Mouse (Mus musculus): ENCODE measurements around the gene Aurkb. TPM values are rescaled to one million over a fixed set of nuclear protein-coding genes. Genes with fewer than 3 reads are reported as not detected.

Gene Aurkb
- polyA plus RNA-seq, 1 experiment from 2014 or later, result 142 TPM

DNA sequence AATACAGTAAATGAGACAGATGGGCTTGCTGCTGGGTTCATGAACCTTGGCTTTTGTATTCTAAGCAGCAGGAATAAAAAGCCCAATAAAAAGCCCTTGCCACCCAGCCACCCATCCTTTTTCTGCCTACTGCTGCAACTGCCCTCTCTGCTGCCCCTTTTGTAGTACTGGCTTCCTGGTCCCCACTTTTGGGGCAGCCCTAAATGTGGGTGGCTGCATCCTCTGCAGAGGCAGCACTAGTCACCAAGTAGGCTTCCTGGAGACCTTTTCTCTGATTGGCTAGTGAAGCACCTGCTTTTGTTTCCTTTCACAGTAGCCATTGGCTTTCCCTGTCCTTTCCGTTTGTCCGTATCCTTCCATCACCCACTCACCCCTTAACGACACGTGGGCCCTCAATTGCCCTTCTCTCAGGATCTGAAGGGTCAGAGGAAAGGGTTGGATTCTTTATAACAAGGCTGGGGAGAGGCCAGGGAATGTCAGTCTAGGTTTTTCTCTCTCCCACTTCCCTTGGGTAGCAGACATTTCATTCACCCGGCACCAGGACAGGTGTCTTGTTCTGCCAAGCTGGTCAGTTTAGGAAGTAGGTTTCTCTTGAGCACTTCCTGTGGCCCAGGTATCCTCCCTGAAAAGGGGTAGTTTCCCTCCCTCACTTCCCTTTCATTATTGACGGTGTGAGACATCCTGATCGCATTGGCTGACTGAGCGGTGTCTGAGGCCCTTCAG, 52.8 kb downstream of the Aurkb start:
- Histone ChIP-seq H3K27me3 (replicated peaks) (no peaks in the 10 kb centered on the region), H3K4me1 (peaks cover 73% of the 10 kb centered on the region), H3K27ac (peak overlapping the region; percentile 91), H3K9ac (peak overlapping the region; percentile 61), H3K36me3 (peaks cover 28% of the 10 kb centered on the region), H3K4me2 (peak overlapping the region; percentile 89), H3K4me3 (peak overlapping the region; percentile 64), H3K9me3 (replicated peaks) (no peaks in the 10 kb centered on the region)
- ATAC-seq, result no peak
- WGBS (ENCODE audit: insufficient replicate concordance), result 27% methylated on average over 8 of the region's 8 CpGs

DNA sequence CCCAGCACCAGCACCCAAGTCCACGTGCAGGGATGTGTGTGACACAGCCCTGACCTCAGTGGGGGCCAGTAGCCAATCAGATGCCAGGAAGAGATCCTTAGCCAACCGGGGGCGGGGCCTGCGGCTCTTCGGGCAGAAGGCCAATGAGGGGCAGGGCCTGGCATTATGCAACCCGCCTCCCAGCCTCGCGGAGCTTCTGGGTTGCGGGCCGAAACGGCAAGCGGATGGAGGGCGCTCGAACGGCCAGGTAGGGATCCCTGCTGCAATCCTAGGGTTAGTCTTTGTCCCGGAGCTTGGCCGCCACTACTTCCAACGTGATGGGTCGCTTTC, 53.3 kb downstream of the Aurkb start:
- Histone ChIP-seq H3K27me3 (replicated peaks) (no peaks in the 10 kb centered on the region), H3K9ac (peak overlapping the region; percentile 77), H3K27ac (peak overlapping the region; percentile 91), H3K9me3 (replicated peaks) (no peaks in the 10 kb centered on the region), H3K4me1 (peaks cover 71% of the 10 kb centered on the region), H3K4me3 (peak overlapping the region; percentile 64), H3K36me3 (peaks cover 33% of the 10 kb centered on the region), H3K4me2 (peak overlapping the region; percentile 89)
- under 1% methylated on average over 19 of the region's 19 CpGs for whole genome bisulfite sequencing (ENCODE audit: insufficient replicate concordance)
- peak; percentile 57 for ATAC-seq

DNA sequence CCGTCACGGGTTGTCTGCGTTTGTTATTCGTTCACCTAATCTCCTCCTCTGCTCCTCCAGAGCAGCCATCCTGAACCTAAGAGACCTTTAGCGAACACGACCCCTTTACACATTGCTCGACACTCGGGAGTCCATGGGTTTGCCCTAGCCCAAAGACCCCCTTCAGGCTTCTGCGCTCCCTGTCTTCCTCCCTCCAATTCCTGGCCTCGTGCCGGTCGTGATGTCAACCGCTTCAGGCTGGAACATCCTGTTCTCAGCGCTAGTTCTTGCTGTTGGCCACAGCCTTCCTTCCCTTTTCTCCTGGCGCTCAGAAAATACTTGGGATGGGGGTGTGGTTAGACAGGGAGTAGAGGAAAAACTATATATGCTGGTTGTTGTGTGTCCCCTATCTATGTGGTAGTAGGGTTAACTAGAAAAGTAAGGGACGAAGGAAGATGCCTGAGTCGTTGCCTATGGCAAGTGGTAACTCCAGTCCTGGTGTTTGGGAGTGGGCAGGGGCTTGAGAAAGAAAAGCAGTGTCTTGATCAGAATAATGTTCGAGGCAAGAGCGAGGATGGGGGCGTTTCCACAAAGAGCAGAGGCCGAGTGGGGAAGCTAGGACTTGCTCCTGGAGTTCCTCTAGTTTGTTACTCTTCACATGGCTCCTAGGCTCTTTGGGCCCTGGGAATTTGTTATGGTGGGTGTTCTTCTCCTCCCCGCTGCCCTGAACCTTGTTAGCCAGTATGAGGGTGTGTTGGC, 53.9 kb downstream of the Aurkb start:
- H3K27ac ChIP-seq, result peak overlapping the region; percentile 91

DNA sequence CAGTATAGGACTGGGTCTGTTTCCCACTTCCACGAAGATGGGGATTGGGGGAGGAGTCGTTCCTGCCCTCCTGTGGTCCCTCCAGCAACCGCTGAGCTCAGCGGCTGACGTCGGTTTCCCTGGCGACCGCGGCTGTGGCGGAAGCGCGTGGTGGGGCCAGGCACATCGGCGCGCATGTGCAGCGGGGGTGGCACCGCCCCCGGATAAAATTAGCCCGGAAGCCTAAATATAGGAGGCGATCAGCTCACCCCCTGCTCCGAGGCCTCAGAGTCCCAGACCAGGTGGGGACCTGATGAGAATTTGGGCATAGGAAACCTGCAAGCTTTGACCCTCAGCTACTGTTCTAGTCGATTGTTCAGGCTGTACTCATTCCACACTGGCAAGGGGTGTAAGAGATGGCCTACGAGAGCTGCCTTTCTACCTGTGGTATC, 54.5 kb downstream of the Aurkb start:
- H3K4me2 ChIP-seq, result peak overlapping the region; percentile 89
- H3K27ac ChIP-seq, result peak overlapping the region; percentile 91
- no peaks in the 10 kb centered on the region for H3K9me3 ChIP-seq (replicated peaks)
- H3K36me3 ChIP-seq, result peaks cover 45% of the 10 kb centered on the region
- H3K4me3 ChIP-seq, result peak overlapping the region; percentile 64
- peak; percentile 41 for ATAC-seq
- H3K4me1 ChIP-seq, result peaks cover 61% of the 10 kb centered on the region
- no peaks in the 10 kb centered on the region for H3K27me3 ChIP-seq (replicated peaks)
- H3K9ac ChIP-seq, result peak overlapping the region; percentile 77
- WGBS (ENCODE audit: insufficient replicate concordance), result 2% methylated on average over 23 of the region's 23 CpGs

More for the DNA sequence above, 53.9 kb downstream of the Aurkb start:
- Histone ChIP-seq H3K9ac (peak overlapping the region; percentile 77), H3K4me3 (peak overlapping the region; percentile 64), H3K27me3 (replicated peaks) (no peaks in the 10 kb centered on the region), H3K4me2 (peak overlapping the region; percentile 89), H3K4me1 (peaks cover 65% of the 10 kb centered on the region), H3K36me3 (peaks cover 39% of the 10 kb centered on the region), H3K9me3 (replicated peaks) (no peaks in the 10 kb centered on the region)
- ATAC-seq, result no peak
- under 1% methylated on average over 22 of the region's 22 CpGs for WGBS (ENCODE audit: insufficient replicate concordance)

DNA sequence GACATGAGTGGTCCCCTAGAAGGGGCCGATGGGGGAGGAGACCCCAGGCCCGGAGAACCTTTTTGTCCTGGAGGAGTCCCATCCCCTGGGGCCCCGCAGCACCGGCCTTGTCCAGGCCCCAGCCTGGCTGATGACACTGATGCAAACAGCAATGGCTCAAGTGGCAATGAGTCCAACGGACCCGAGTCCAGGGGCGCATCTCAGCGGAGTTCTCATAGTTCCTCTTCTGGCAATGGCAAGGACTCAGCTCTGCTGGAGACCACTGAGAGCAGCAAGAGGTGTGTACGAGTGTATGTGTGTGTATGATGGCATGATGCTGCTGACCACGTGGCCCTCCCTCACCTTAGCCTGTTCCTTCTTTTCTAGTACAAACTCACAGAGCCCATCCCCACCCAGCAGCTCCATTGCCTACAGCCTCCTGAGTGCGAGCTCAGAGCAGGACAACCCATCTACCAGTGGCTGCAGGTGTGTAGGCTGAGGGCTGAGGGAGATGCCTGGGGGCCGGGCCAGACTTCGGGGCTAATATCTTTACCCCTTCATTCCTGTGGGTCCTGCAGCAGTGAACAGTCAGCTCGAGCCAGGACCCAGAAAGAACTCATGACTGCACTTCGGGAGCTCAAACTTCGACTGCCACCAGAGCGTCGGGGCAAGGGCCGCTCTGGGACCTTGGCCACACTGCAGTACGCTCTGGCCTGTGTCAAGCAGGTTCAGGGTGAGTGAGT, 55.4 kb downstream of the Aurkb start:
- peak overlapping the region; percentile 64 for H3K4me3 ChIP-seq
- ATAC-seq, result no peak
- peak overlapping the region; percentile 77 for H3K9ac ChIP-seq
- peak overlapping the region; percentile 91; the same call in 1 of the 2 replicates for H3K27ac ChIP-seq
- H3K9me3 ChIP-seq (replicated peaks), result no peaks in the 10 kb centered on the region
- H3K36me3 ChIP-seq, result peaks cover 54% of the 10 kb centered on the region
- H3K4me2 ChIP-seq, result peak overlapping the region; percentile 89
- H3K4me1 ChIP-seq, result peaks cover 54% of the 10 kb centered on the region
- no peaks in the 10 kb centered on the region for H3K27me3 ChIP-seq (replicated peaks)
- WGBS (ENCODE audit: insufficient replicate concordance), result 77% methylated on average over 20 of the region's 20 CpGs

Other genes starting within 250 kb of the Aurkb start
- gene Ndel1, start 173.8 kb upstream of the Aurkb start, polyA plus RNA-seq (2016; fragmentation: Nextera tagmentation; extraction: Ambion mirVana), result 40.4 and 42.0 TPM in 2 replicates
- gene Rnf222, start 157.1 kb upstream of the Aurkb start, polyA plus RNA-seq (2016; fragmentation: Nextera tagmentation; extraction: Ambion mirVana), result 0.07 and 0.10 TPM in 2 replicates
- 938 and 976 TPM in 2 replicates for gene Rpl26, start 144.1 kb upstream of the Aurkb start, polyA plus RNA-seq (2016; fragmentation: Nextera tagmentation; extraction: Ambion mirVana)
- gene Odf4, start 118.6 kb upstream of the Aurkb start, polyA plus RNA-seq (2016; fragmentation: Nextera tagmentation; extraction: Ambion mirVana), result not detected in 2 replicates
- gene Arhgef15, start 88.2 kb upstream of the Aurkb start, polyA plus RNA-seq (2016; fragmentation: Nextera tagmentation; extraction: Ambion mirVana), result 2.9 and 3.0 TPM in 2 replicates
- gene Slc25a35, start 77.5 kb upstream of the Aurkb start, polyA plus RNA-seq (2016; fragmentation: Nextera tagmentation; extraction: Ambion mirVana), result 0.87 and 0.90 TPM in 2 replicates
- 54.7 and 61.0 TPM in 2 replicates for gene Rangrf, start 70.5 kb upstream of the Aurkb start, polyA plus RNA-seq (2016; fragmentation: Nextera tagmentation; extraction: Ambion mirVana)
- 42.2 and 44.4 TPM in 2 replicates for gene Pfas, start 37.2 kb upstream of the Aurkb start, polyA plus RNA-seq (2016; fragmentation: Nextera tagmentation; extraction: Ambion mirVana)
- 31.4 and 34.2 TPM in 2 replicates for gene Ctc1, start 29.7 kb upstream of the Aurkb start, polyA plus RNA-seq (2016; fragmentation: Nextera tagmentation; extraction: Ambion mirVana)
- gene Borcs6, start 14.1 kb downstream of the Aurkb start, polyA plus RNA-seq (2016; fragmentation: Nextera tagmentation; extraction: Ambion mirVana), result 5.3 and 6.1 TPM in 2 replicates
- 32.0 and 34.8 TPM in 2 replicates for gene Tmem107, start 25.2 kb downstream of the Aurkb start, polyA plus RNA-seq (2016; fragmentation: Nextera tagmentation; extraction: Ambion mirVana)
- gene Vamp2, start 42.8 kb downstream of the Aurkb start, polyA plus RNA-seq (2016; fragmentation: Nextera tagmentation; extraction: Ambion mirVana), result 26.3 and 27.5 TPM in 2 replicates
- gene Per1, start 49.6 kb downstream of the Aurkb start, polyA plus RNA-seq (2016; fragmentation: Nextera tagmentation; extraction: Ambion mirVana), result 2.5 and 4.0 TPM in 2 replicates
- 0.44 and 0.46 TPM in 2 replicates for gene Hes7, start 74.8 kb downstream of the Aurkb start, polyA plus RNA-seq (2016; fragmentation: Nextera tagmentation; extraction: Ambion mirVana)
- 0.14 TPM in 1 of 2 replicates, not detected in the other for gene 9130213A22Rik, start 76.9 kb downstream of the Aurkb start, polyA plus RNA-seq (2016; fragmentation: Nextera tagmentation; extraction: Ambion mirVana)
- gene Aloxe3, start 80.2 kb downstream of the Aurkb start, polyA plus RNA-seq (2016; fragmentation: Nextera tagmentation; extraction: Ambion mirVana), result not detected in 2 replicates
- not detected in 2 replicates for gene Alox12b, start 111.3 kb downstream of the Aurkb start, polyA plus RNA-seq (2016; fragmentation: Nextera tagmentation; extraction: Ambion mirVana)
- gene Alox8, start 152.2 kb downstream of the Aurkb start, polyA plus RNA-seq (2016; fragmentation: Nextera tagmentation; extraction: Ambion mirVana), result not detected in 2 replicates
- gene Gucy2e, start 191.4 kb downstream of the Aurkb start, polyA plus RNA-seq (2016; fragmentation: Nextera tagmentation; extraction: Ambion mirVana), result not detected in 2 replicates